Mouse (Mus musculus) brain, adult 2 months (tissue): ENCODE results near the gene Kcnmb4.

Source experiments
- DNase-seq: peaks from one replicate; pipeline ENCODE4 v3.0.0; 2011; ENCODE audit warnings: low read depth, low spot score

Gene Kcnmb4

GRCm38 (mm10) chr10:116402742-116403425, 70.8 kb downstream of the Kcnmb4 start:
- DNase-seq, result peak; percentile 81

DNA sequence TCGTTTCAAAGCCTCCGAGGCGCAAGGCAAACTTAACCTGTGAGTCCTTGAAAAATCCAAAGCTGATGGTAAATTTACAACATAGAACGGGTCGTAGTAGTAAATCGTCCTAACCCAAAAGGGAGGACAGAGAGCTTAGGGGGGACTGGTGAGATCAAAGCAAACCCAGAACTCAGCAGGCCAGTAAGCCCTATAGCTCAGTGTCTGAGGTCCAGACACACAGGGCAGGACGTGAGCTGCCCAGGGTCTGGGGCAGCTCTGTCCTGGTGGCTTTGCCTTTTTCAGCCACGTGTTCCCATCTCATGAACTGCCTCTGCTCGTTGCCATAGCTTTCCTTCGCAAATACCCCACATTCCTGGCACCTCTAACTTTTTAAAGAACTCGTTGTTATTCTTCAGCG, 75.7 kb downstream of the Kcnmb4 start:
- no peak for DNase-seq

- no peak for DNase-seq
Measured at GRCm38 (mm10) chr10:116397573-116397972, 76.1 kb downstream of the Kcnmb4 start.

DNA sequence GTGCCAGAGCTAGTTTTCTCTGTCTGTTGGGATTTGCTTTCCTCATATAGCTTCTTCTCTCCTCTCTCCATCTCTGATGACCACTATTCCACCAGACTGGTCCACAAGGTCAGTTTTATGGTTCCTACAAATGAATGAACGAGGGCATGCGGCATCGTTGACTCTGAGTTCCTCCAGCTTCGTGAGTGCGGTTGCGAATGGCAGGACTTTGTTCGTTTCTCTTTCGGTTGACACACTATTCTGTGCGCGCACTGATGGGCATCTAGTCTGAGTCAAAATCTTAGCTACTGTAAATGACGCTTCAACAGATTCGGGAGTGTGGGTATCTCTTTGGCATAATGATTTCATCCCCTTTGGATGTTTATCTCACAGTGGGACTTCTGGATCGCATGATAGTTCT, 76.7 kb downstream of the Kcnmb4 start:
- DNase-seq, result no peak

- DNase-seq, result no peak
Measured at GRCm38 (mm10) chr10:116396279-116396678, 77.4 kb downstream of the Kcnmb4 start.

DNA sequence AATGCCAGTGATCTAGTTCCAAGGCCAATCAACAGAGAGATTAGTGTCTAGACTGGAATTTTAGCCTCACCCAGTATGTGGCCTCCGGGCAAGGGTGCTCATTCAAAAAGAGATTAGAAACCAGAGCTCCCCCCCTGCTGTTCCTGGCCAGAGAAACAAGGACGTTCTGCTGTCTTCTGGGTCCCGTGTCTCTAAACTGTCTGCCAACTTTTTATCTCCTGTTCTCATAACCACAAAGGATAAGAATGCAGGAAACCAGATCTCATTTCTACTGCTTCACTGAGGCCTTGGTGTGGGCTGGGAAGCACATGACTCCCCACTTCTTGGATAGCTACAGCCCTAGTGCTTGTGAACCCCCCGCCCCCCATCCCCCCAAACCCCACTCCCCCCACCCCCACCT, 79.1 kb downstream of the Kcnmb4 start:
- no peak for DNase-seq

DNA sequence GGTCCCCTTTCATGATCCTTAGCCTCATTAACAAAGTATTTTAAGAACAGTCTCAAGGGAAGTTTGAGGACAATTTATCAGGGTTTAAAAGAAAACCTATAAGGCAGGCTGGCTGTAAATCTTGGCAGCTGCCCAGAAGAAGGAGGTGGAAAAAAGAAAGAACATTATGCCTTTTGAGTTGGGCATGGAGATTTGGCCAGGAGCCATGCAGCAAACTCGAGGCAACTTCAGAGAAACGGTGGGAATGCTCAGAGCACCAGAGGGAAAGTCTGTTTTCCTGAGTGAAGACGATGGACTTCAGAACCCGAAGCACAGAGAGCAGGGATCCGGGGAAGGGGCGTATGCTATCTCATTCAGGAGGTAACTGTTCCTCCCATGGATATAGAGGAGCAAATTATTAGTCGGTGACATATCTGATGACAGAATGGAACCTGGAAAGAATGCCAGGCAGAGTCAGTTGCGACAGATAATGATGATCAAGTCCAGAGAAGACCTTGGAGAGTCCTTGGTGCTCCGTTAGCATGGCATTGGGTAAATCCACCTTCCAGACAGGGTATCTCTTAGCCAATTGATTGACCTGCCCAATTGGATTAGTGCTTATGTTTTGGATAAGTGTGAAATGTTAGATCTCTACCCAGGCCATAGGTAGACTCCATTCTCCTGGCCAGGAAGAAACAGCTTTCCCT, 79.7 kb downstream of the Kcnmb4 start:
- peak; percentile 77 for DNase-seq

GRCm38 (mm10) chr10:116388840-116389239, 84.8 kb downstream of the Kcnmb4 start:
- no peak for DNase-seq

DNA sequence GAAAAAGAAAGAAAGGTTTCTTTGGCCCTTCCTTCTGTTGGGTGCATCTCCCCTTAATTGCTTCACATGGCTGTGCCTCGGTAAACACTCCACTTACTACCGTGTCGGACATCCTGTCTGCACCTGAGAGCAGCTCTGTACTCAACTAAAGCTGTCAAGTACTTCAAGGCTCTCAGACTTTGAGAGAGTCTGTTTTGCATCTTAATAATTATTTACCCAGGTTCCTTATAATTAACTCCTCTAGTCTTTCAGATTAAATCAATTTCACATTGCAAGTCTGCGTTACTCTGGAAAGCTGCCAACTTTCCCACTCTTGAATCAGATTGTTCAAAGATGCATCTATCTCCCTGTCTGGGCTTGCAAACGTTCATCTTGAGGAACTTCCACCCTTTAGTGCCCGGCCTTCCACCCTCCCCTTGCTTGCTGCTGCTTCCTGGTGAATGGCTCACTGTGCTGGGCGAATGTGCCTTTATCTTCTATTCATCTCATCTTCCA, 87.2 kb downstream of the Kcnmb4 start:
- peak; percentile 48 for DNase-seq

DNA sequence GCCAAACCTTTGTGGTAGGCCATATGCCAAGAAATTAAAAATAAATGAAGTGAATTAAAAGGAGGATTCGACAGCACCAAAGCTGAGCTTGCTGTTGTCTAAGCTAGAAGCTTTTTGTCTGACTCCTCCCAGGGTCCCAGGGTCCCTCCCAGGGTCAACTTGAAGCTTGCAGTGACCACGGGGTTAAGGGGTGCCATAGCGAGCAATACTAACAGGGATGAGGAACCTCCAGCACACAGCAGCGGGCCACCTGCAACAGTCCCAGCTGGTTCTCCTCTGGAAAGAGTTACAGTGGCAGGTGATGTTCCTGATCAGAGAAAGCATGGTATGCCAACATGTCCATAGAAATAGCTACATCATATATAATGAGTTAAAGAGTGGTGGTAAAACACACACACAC, 89.3 kb downstream of the Kcnmb4 start:
- DNase-seq, result no peak

- DNase-seq, result peak; percentile 42
Measured at GRCm38 (mm10) chr10:116382826-116383685, 90.6 kb downstream of the Kcnmb4 start.

GRCm38 (mm10) chr10:116376853-116377252, 96.8 kb downstream of the Kcnmb4 start:
- DNase-seq, result no peak

DNA sequence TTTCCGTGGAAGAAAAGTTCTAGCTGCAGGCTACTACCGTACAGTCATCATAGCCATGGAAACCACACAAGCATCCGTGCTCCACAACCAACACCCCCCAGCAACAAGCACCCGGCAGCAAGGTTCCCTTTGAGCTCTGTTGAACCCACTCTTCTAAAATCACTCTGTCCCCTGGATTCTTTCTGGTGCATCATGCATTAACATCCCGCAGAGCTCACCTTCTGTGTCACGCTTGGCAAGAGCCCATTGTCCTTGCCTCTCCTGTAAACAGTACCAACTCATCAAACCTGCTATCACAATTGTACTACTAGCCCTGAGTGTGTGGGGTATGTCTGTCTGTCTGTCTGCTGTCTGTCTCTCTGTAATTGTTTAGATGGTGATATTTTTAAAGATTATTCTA, 99.6 kb downstream of the Kcnmb4 start:
- peak; percentile 92 for DNase-seq

DNA sequence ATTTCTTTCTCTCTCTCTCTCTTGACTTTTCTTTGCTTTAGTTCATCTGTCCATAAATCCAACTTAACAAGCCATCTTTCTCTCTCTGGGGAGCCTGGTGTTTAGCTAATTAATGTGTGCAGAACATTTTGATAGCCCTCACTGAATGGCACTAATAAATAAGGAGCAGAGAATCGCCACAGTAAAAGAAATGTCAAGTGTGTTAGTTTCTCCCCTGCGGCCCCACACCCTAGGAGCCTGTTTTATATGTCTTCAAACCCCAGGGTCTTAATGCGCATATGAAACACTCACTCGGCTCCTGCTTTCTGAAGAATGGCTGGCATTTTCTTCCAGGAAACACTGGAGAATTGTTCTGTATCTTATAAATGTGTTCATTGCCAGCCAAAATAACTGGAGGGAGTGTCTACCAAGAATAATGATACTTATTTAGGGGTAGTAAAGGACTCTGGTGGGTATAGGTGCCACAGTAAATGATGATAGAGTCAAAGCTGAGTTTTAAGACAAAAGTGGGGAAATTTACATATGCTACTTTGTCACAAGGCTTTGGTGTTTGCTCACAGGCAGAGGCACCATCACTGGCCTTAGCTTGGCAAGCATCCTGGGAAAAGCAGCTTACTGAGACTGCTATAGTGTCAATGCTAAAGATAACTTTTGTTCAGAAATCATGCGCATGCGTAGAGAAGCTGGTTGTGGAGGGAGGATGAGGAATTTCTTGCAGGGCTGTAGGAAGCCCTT, 102.5 kb downstream of the Kcnmb4 start:
- peak; percentile 80 for DNase-seq
